Mouse (Mus musculus): ENCODE results near the gene Myof. TPM values are rescaled to one million over a fixed set of nuclear protein-coding genes. Genes with fewer than 3 reads are reported as not detected.

Gene Myof
- 10 to 100 TPM; 14.3 to 26.4 TPM for total RNA-seq (2023)

DNA sequence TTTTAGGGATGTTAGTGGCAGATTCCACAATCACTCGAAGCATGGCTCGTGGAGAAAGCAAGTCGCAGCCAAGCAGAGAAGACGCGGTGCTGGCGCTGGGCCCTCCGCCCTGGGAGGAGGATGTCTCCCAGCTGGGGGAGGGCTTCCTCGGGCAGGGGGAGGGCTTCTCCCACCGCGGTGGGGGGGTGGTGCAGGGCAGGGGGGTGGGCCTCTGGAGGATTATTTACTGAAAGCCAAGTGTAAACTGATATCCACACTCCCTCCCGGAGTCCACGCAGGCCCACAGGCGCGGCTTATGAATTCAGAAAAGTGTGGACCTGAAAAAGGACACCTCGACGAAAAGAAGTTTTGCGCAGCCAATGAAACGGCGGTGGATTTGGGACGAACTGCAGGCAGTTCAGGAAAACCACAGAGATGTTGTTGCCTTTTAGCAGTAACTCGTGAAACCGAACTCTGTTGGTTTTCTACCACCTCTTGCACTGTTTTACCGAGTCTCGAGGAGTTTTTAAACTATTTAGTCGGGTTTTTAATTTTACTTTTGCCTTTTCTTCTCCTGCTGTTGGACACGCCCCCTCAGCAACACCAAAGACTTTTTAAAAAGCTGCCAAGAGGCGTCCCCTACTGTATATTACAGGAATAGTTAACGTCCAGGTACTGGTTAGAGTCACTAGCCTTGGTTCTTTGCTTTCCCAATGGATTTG, at the start of gene Myof:
TSS of gene Myof (minus strand) at position 297 of the 701 bp plus-strand sequence.

DNA sequence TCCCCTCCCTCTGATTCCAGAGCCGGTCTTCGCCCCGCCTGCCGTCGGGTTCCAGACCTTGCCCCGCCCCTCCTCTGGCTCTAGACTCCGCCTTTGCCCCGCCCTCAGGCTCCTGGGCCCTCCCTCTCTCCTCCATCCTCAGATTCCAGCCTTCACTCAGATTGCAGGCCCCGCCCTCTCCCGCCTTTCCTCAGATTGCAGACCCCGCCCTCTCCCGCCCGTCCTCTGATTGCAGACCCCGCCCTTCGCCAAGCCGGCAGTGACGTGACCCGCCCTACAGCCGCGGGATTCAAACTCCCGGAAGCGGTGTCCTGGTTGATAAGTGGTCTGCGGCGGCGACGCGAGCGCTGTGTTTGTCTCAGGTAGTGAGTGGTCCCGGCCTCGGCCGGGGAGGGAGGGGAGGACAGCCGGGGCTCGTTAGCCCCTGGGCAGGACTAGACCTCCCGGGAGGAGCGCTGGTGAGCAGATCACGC, 11.4 kb upstream of the Myof start, which contains the start of gene Cep55:
TSS of gene Cep55 (plus strand) at position 292 of the 473 bp plus-strand sequence.

Other genes with a start within 250 kb of the Myof start
- 10 to 100 TPM; 15.4 to 18.6 TPM for gene Cep55, start 11.4 kb upstream of the Myof start, total RNA-seq (2023)
- under 1 TPM; 0.51 to 0.62 TPM for gene Ffar4, start 53.5 kb upstream of the Myof start, total RNA-seq (2023)
- gene Rbp4, start 81.7 kb upstream of the Myof start, total RNA-seq (2023): not detected
- gene Pde6c, start 89.2 kb upstream of the Myof start, total RNA-seq (2023): not detected
- 1 to 10 TPM; 5.9 to 9.2 TPM for gene Fra10ac1, start 180.6 kb upstream of the Myof start, total RNA-seq (2023)
- not detected for gene Lgi1, start 221.0 kb upstream of the Myof start, total RNA-seq (2023)

Measured in neutrophil, adult 59 days (primary cell).